Mouse (Mus musculus): ENCODE measurements around the gene Lonp2. TPM values are rescaled to one million over a fixed set of nuclear protein-coding genes. Genes with fewer than 3 reads are reported as not detected.

Lonp2 gene
- polyA plus RNA-seq, 1 experiment from 2014 or later, result 36.2 TPM

GRCm38 (mm10) chr8:86686629-86687028 lies 62.8 kb downstream of the Lonp2 start:
- no peak overlapping the region for H3K4me3 ChIP-seq (ENCODE audit: low read depth, low read length)
- DNase-seq (ENCODE audit: low spot score), result no peak
- no peak for ATAC-seq (ENCODE audit: low FRiP score, low TSS enrichment)
- TF ChIP-seq CTCF (IDR thresholded peaks at IDR 0.05; ENCODE audit: low read depth) (no peak), EP300 (optimal IDR thresholded peaks at IDR 0.05) (no peak)
- H3K4me2 ChIP-seq (replicated peaks; ENCODE audit: low read depth), result no peak overlapping the region
- H3K4me1 ChIP-seq (replicated peaks; ENCODE audit: control insufficient read depth, insufficient read depth), result no peaks in the 10 kb centered on the region
- 75% methylated on average over 3 of the region's 3 CpGs for WGBS
- H3K27ac ChIP-seq (replicated peaks), result no peak overlapping the region
- H3K9me3 ChIP-seq (ENCODE audit: control insufficient read depth, low read length), result no peaks in the 10 kb centered on the region
- no peaks in the 10 kb centered on the region for H3K27me3 ChIP-seq (ENCODE audit: control insufficient read depth, insufficient read depth, low read length)
- no peak overlapping the region for H3K9ac ChIP-seq (ENCODE audit: low read length)
- H3K36me3 ChIP-seq (ENCODE audit: control insufficient read depth, insufficient read depth, low read length), result no peaks in the 10 kb centered on the region

- no peak for ATAC-seq (ENCODE audit: low FRiP score, low TSS enrichment)
- no peak overlapping the region for H3K27ac ChIP-seq (replicated peaks)
- no peak overlapping the region for H3K4me3 ChIP-seq (ENCODE audit: low read depth, low read length)
Measured at GRCm38 (mm10) chr8:86692107-86692506, 68.3 kb downstream of the Lonp2 start.

DNA sequence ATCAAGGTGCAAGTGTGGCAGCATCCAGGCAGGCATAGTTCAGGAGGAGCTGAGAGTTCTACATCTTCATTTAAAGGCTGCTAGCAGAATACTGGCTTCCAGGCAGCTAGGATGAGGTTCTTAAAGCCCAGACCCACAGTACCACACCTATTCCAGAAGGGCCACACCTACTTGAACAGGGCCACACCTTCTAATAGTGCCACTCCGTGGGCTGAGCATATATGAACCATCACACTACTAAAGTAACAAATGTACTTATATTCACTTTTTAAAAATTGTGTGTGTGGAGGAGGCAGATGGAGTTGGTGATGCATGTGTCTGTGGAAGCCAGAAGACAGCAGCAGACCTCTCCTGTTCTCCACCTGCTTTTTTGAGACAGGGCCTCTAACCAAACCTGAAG lies 70.2 kb downstream of the Lonp2 start:
- no peak for ATAC-seq (ENCODE audit: low FRiP score, low TSS enrichment)
- no peaks in the 10 kb centered on the region for H3K27me3 ChIP-seq (ENCODE audit: control insufficient read depth, insufficient read depth, low read length)
- H3K9ac ChIP-seq (ENCODE audit: low read length), result no peak overlapping the region
- no peaks in the 10 kb centered on the region for H3K9me3 ChIP-seq (ENCODE audit: control insufficient read depth, low read length)
- no peak overlapping the region for H3K4me2 ChIP-seq (replicated peaks; ENCODE audit: low read depth)
- no peak for DNase-seq (ENCODE audit: low spot score)
- H3K4me1 ChIP-seq (replicated peaks; ENCODE audit: control insufficient read depth, insufficient read depth), result no peaks in the 10 kb centered on the region
- H3K4me3 ChIP-seq (ENCODE audit: low read depth, low read length), result no peak overlapping the region
- WGBS, result 59% methylated on average over 1 of the region's 1 CpGs
- H3K36me3 ChIP-seq (ENCODE audit: control insufficient read depth, insufficient read depth, low read length), result peaks cover 2% of the 10 kb centered on the region; the same call in 1 of the 2 replicates
- H3K27ac ChIP-seq (replicated peaks), result no peak overlapping the region
- TF ChIP-seq CTCF (IDR thresholded peaks at IDR 0.05; ENCODE audit: low read depth) (no peak), EP300 (optimal IDR thresholded peaks at IDR 0.05) (no peak)

More at GRCm38 (mm10) chr8:86692107-86692506, 68.3 kb downstream of the Lonp2 start:
- TF ChIP-seq CTCF (IDR thresholded peaks at IDR 0.05; ENCODE audit: low read depth) (no peak), EP300 (optimal IDR thresholded peaks at IDR 0.05) (no peak)
- Histone ChIP-seq H3K27me3 (ENCODE audit: control insufficient read depth, insufficient read depth, low read length) (no peaks in the 10 kb centered on the region), H3K36me3 (ENCODE audit: control insufficient read depth, insufficient read depth, low read length) (peaks cover 2% of the 10 kb centered on the region; the same call in 1 of the 2 replicates), H3K4me1 (replicated peaks; ENCODE audit: control insufficient read depth, insufficient read depth) (no peaks in the 10 kb centered on the region), H3K4me2 (replicated peaks; ENCODE audit: low read depth) (no peak overlapping the region), H3K9me3 (ENCODE audit: control insufficient read depth, low read length) (no peaks in the 10 kb centered on the region), H3K9ac (ENCODE audit: low read length) (no peak overlapping the region)
- WGBS, result 77% methylated on average over 1 of the region's 1 CpGs
- DNase-seq (ENCODE audit: low spot score), result no peak

GRCm38 (mm10) chr8:86695703-86696102 lies 71.9 kb downstream of the Lonp2 start:
- no peak for DNase-seq (ENCODE audit: low spot score)
- Histone ChIP-seq H3K4me1 (replicated peaks; ENCODE audit: control insufficient read depth, insufficient read depth) (no peaks in the 10 kb centered on the region), H3K27ac (replicated peaks) (no peak overlapping the region), H3K36me3 (ENCODE audit: control insufficient read depth, insufficient read depth, low read length) (peaks cover 2% of the 10 kb centered on the region; the same call in 1 of the 2 replicates), H3K9me3 (ENCODE audit: control insufficient read depth, low read length) (no peaks in the 10 kb centered on the region), H3K27me3 (ENCODE audit: control insufficient read depth, insufficient read depth, low read length) (no peaks in the 10 kb centered on the region), H3K4me2 (replicated peaks; ENCODE audit: low read depth) (no peak overlapping the region), H3K9ac (ENCODE audit: low read length) (no peak overlapping the region), H3K4me3 (ENCODE audit: low read depth, low read length) (no peak overlapping the region)
- no peak for ATAC-seq (ENCODE audit: low FRiP score, low TSS enrichment)
- WGBS, result 95% methylated on average over 2 of the region's 2 CpGs
- TF ChIP-seq CTCF (IDR thresholded peaks at IDR 0.05; ENCODE audit: low read depth) (no peak), EP300 (optimal IDR thresholded peaks at IDR 0.05) (no peak)

DNA sequence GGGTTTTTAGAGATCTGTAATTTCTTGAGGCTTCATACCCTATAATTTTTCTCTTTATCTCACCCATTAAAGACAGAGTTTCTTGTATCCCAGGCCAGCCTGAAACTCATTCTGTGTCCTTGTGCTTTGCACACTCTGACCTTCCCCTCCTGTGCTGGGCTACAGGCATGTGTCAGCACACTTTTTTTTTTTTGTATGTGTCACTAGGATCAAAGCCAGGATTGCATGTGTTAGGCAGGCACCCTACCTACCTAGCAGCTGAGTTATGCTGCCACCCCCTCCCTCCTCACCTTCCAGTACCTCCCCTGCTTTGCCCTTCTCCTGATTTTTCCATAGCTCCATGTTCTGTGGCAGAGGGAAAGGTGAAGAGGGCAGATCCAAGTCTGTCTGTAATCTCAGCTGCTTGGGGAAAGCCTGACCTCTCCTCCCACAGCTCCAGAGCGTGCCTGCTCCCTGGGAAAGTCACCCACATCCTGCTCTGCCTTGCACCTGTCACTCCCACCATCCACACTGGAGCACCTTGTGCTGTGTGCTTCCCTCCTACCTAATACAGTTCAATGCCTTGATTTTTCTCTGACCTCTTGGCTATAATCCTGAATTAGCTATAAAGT lies 75.1 kb downstream of the Lonp2 start:
- Histone ChIP-seq H3K36me3 (ENCODE audit: control insufficient read depth, insufficient read depth, low read length) (peaks cover 2% of the 10 kb centered on the region; the same call in 1 of the 2 replicates), H3K27me3 (ENCODE audit: control insufficient read depth, insufficient read depth, low read length) (no peaks in the 10 kb centered on the region), H3K27ac (replicated peaks) (no peak overlapping the region), H3K4me3 (ENCODE audit: low read depth, low read length) (no peak overlapping the region), H3K4me1 (replicated peaks; ENCODE audit: control insufficient read depth, insufficient read depth) (no peaks in the 10 kb centered on the region), H3K9ac (ENCODE audit: low read length) (no peak overlapping the region), H3K9me3 (ENCODE audit: control insufficient read depth, low read length) (no peaks in the 10 kb centered on the region), H3K4me2 (replicated peaks; ENCODE audit: low read depth) (no peak overlapping the region)
- ATAC-seq (ENCODE audit: low FRiP score, low TSS enrichment), result no peak
- TF ChIP-seq EP300 (optimal IDR thresholded peaks at IDR 0.05) (no peak), CTCF (IDR thresholded peaks at IDR 0.05; ENCODE audit: low read depth) (no peak)
- no peak for DNase-seq (ENCODE audit: low spot score)
- 81% methylated on average over 1 of the region's 1 CpGs for whole genome bisulfite sequencing

GRCm38 (mm10) chr8:86699471-86699870 lies 75.6 kb downstream of the Lonp2 start:
- no peak for TF ChIP-seq EP300 (optimal IDR thresholded peaks at IDR 0.05)
- TF ChIP-seq CTCF (IDR thresholded peaks at IDR 0.05; ENCODE audit: low read depth), result no peak
- H3K4me1 ChIP-seq (replicated peaks; ENCODE audit: control insufficient read depth, insufficient read depth), result no peaks in the 10 kb centered on the region
- H3K27me3 ChIP-seq (ENCODE audit: control insufficient read depth, insufficient read depth, low read length), result no peaks in the 10 kb centered on the region
- WGBS, result 89% methylated on average over 12 of the region's 12 CpGs
- no peak overlapping the region for H3K4me2 ChIP-seq (replicated peaks; ENCODE audit: low read depth)
- no peaks in the 10 kb centered on the region for H3K9me3 ChIP-seq (ENCODE audit: control insufficient read depth, low read length)
- peaks cover 2% of the 10 kb centered on the region; the same call in 1 of the 2 replicates for H3K36me3 ChIP-seq (ENCODE audit: control insufficient read depth, insufficient read depth, low read length)
- H3K4me3 ChIP-seq (ENCODE audit: low read depth, low read length), result no peak overlapping the region
- H3K27ac ChIP-seq (replicated peaks), result no peak overlapping the region
- DNase-seq (ENCODE audit: low spot score), result no peak
- ATAC-seq (ENCODE audit: low FRiP score, low TSS enrichment), result no peak
- H3K9ac ChIP-seq (ENCODE audit: low read length), result no peak overlapping the region

All from stomach, postnatal 0 days (tissue).